Mouse (Mus musculus): ENCODE measurements around the gene Sgcd. TPM values are rescaled to one million over a fixed set of nuclear protein-coding genes. Genes with fewer than 3 reads are reported as not detected.
"Not testable (repeated sequence)": the region's sequence is repeated elsewhere in the genome, so short reads cannot be mapped to it uniquely, and the experiment has no call there.

Gene Sgcd
- total RNA-seq, 2 experiments from 2014 or later = 9.8 to 12.3 TPM

- no peak for DNase-seq
These were observed 529.6 kb downstream of the Sgcd start for GRCm38 (mm10) chr11:47459214-47459613.

- DNase-seq = no peak
These were observed 541.0 kb downstream of the Sgcd start for GRCm38 (mm10) chr11:47447790-47448189.

GRCm38 (mm10) chr11:47446337-47446736, 542.4 kb downstream of the Sgcd start:
- no peak for DNase-seq

GRCm38 (mm10) chr11:47445683-47446082, 543.1 kb downstream of the Sgcd start:
- no peak for DNase-seq

GRCm38 (mm10) chr11:47442266-47442665, 546.5 kb downstream of the Sgcd start:
- DNase-seq = no peak

GRCm38 (mm10) chr11:47399607-47400006, 589.2 kb downstream of the Sgcd start:
- no peak for DNase-seq

GRCm38 (mm10) chr11:47390798-47391197, 598.0 kb downstream of the Sgcd start:
- DNase-seq = not testable (repeated sequence)

GRCm38 (mm10) chr11:47389327-47389726, 599.4 kb downstream of the Sgcd start:
- no peak for DNase-seq

- DNase-seq = no peak
These were observed 601.0 kb downstream of the Sgcd start for GRCm38 (mm10) chr11:47387726-47388125.

GRCm38 (mm10) chr11:47386136-47386535, 602.6 kb downstream of the Sgcd start:
- no peak for DNase-seq

GRCm38 (mm10) chr11:47379630-47379958, 609.2 kb downstream of the Sgcd start:
- no peak for DNase-seq

- peak; percentile 41 to 60 for DNase-seq
These were observed 609.7 kb downstream of the Sgcd start for GRCm38 (mm10) chr11:47378843-47379629.

- DNase-seq = no peak
These were observed 611.3 kb downstream of the Sgcd start for GRCm38 (mm10) chr11:47377421-47377820.

- DNase-seq = no peak
These were observed 611.9 kb downstream of the Sgcd start for GRCm38 (mm10) chr11:47376915-47377314.

GRCm38 (mm10) chr11:47371616-47372015, 617.2 kb downstream of the Sgcd start:
- no peak for DNase-seq

- DNase-seq = no peak
These were observed 637.2 kb downstream of the Sgcd start for GRCm38 (mm10) chr11:47351585-47351984.

GRCm38 (mm10) chr11:47343486-47343885, 645.3 kb downstream of the Sgcd start:
- no peak for DNase-seq

GRCm38 (mm10) chr11:47333702-47334101, 655.1 kb downstream of the Sgcd start:
- DNase-seq = no peak

GRCm38 (mm10) chr11:47305579-47305978, 683.2 kb downstream of the Sgcd start:
- no peak for DNase-seq

- DNase-seq = no peak
These were observed 683.9 kb downstream of the Sgcd start for GRCm38 (mm10) chr11:47304702-47305450.

GRCm38 (mm10) chr11:47299777-47300176, 689.0 kb downstream of the Sgcd start:
- no peak for DNase-seq

GRCm38 (mm10) chr11:47297805-47298340, 690.9 kb downstream of the Sgcd start:
- DNase-seq = no peak

- DNase-seq = no peak
These were observed 694.0 kb downstream of the Sgcd start for GRCm38 (mm10) chr11:47294741-47295140.
